Mouse (Mus musculus): ENCODE data around the gene Ssbp3.

- TF ChIP-seq HCFC1 (IDR thresholded peaks at IDR 0.05; ENCODE audit: borderline replicate concordance, insufficient read depth, low read length): no peak
- no peak for TF ChIP-seq ZC3H11A (IDR thresholded peaks at IDR 0.05; ENCODE audit: borderline replicate concordance, low read depth, low read length)
Measured at GRCm38 (mm10) chr4:107018521-107018920, 108.0 kb downstream of the Ssbp3 start.

Data from ES-E14 (cell line).